Mouse (Mus musculus) liver, embryonic 13.5 days (tissue): ENCODE data around the gene Ccdc83. TPM values are rescaled to one million over a fixed set of nuclear protein-coding genes. Genes with fewer than 3 reads are reported as not detected.
A peak's percentile ranks its signal among the peaks of the same experiment; 100 is the strongest.

Experiments used
- ATAC-seq: fragments of 200-750 bp; cut with Nextera tagmentation; 2 replicates; pipeline ENCODE4 v1.8.0; 2017; ENCODE audit warnings: low read depth, mild to moderate bottlenecking, moderate number of reproducible peaks, moderate library complexity
- DNase-seq: peaks from one replicate; pipeline ENCODE4 v3.0.0; 2022
- H3K27ac ChIP-seq: fragments of 300-500 bp; sonication (generic); 2 replicates; pipeline ENCODE4 v1.5.1; 2015; ENCODE audit warnings: moderate library complexity, mild to moderate bottlenecking, inconsistent platforms
- H3K27me3 ChIP-seq: fragments of 300-500 bp; sonication (generic); 2 replicates; pipeline ENCODE4 v1.6.1; 2015; ENCODE audit warnings: mild to moderate bottlenecking, inconsistent platforms
- H3K36me3 ChIP-seq: fragments of 300-500 bp; sonication (generic); 2 replicates; pipeline ENCODE4 v1.6.1; 2015; ENCODE audit warnings: mild to moderate bottlenecking, inconsistent platforms
- H3K4me1 ChIP-seq: fragments of 300-500 bp; sonication (generic); replicated peaks from 2 replicates; pipeline ENCODE4 v1.6.1; 2015; ENCODE audit warnings: inconsistent platforms
- H3K4me2 ChIP-seq: fragments of 300-500 bp; sonication (generic); 2 replicates; pipeline ENCODE4 v1.6.1; 2015; ENCODE audit warnings: inconsistent platforms, mild to moderate bottlenecking, moderate library complexity
- H3K4me3 ChIP-seq: fragments of 300-500 bp; sonication (generic); replicated peaks from 2 replicates; pipeline ENCODE4 v1.5.1; 2015; ENCODE audit warnings: mild to moderate bottlenecking, inconsistent platforms
- H3K9ac ChIP-seq: fragments of 300-500 bp; sonication (generic); 2 replicates; pipeline ENCODE4 v1.6.1; 2015; ENCODE audit warnings: mild to moderate bottlenecking, inconsistent platforms
- H3K9me3 ChIP-seq: fragments of 300-500 bp; sonication (generic); replicated peaks from 2 replicates; pipeline ENCODE4 v1.6.1; 2016; ENCODE audit warnings: inconsistent platforms
- WGBS: fragments of 180-500 bp; shearing (Covaris S2); methylation state at CpG from one replicate; pipeline ENCODE4 v1.1.7; 2015; ENCODE audit not compliant: insufficient replicate concordance; 5-methylcytosine and 5-hydroxymethylcytosine counted together
- polyA plus RNA-seq: library from polyadenylated mRNA; unstranded; fragments of >200 nt; fragmentation: Nextera tagmentation; extraction: Ambion mirVana; gene quantifications from 2 replicates; pipeline ENCODE4 v1.2.1, GENCODE M21; 2015

Ccdc83 gene
- polyA plus RNA-seq, 1 experiment from 2014 or later, result not detected

GRCm38 (mm10) chr7:90210947-90211346, 54.6 kb downstream of the Ccdc83 start:
- Histone ChIP-seq H3K4me2 (no peak overlapping the region), H3K9ac (no peak overlapping the region), H3K4me1 (peaks cover 10% of the 10 kb centered on the region), H3K27me3 (no peaks in the 10 kb centered on the region), H3K27ac (0 out of 2 replicates have a peak overlapping the region, but pooled peaks have one; percentile 4), H3K36me3 (peaks cover 37% of the 10 kb centered on the region), H3K9me3 (no peaks in the 10 kb centered on the region), H3K4me3 (no peak overlapping the region)
- ATAC-seq, result peak; percentile 55
- DNase-seq, result no peak

- H3K9me3 ChIP-seq, result no peaks in the 10 kb centered on the region
- H3K4me2 ChIP-seq, result no peak overlapping the region
- 90% methylated on average over 2 of the region's 2 CpGs for WGBS
- H3K36me3 ChIP-seq, result peaks cover 43% of the 10 kb centered on the region
- ATAC-seq (peak; percentile 37), DNase-seq (no peak)
- no peak overlapping the region for H3K4me3 ChIP-seq
- peaks cover 16% of the 10 kb centered on the region for H3K4me1 ChIP-seq
- H3K27me3 ChIP-seq, result no peaks in the 10 kb centered on the region
- no peak overlapping the region for H3K9ac ChIP-seq
- H3K27ac ChIP-seq, result no peak overlapping the region
Observed at GRCm38 (mm10) chr7:90210116-90210515, 55.5 kb downstream of the Ccdc83 start.

- no peaks in the 10 kb centered on the region for H3K27me3 ChIP-seq
- WGBS, result 45% methylated on average over 2 of the region's 2 CpGs
- ATAC-seq, result peak; percentile 63
- no peaks in the 10 kb centered on the region for H3K9me3 ChIP-seq
- H3K36me3 ChIP-seq, result peaks cover 85% of the 10 kb centered on the region
- DNase-seq, result no peak
- H3K4me3 ChIP-seq, result no peak overlapping the region
- H3K4me2 ChIP-seq, result no peak overlapping the region
- no peak overlapping the region for H3K27ac ChIP-seq
- H3K4me1 ChIP-seq, result peaks cover 19% of the 10 kb centered on the region
- H3K9ac ChIP-seq, result no peak overlapping the region
Observed at GRCm38 (mm10) chr7:90203914-90204313, 61.7 kb downstream of the Ccdc83 start.

DNA sequence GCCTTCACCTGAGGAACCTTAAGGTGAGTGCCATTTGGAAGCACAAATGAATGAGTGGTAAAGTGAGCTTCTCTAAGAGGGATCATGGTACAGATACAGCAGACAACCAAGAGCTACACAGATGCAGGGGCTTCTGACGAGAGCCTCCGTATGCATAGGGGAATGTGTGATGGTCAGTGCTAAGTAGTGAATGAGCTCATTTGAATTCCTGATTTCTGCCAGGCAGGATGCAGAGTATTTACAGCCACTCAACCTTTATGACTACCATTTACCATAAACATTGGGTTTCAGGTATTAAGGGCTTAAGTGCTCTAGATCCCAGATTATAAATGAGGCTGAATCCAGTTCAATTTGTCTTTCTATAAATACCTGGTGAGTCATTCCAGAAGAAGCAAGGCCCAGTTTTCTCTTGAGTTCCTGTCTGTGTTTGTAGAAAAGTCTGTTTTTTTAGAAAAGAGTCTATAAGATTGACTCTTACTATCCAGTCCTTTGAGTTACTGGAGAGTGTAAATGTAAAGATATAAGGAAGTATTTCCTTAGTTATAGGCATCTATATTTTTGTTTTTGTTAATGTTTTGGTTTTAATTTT, 63.6 kb downstream of the Ccdc83 start:
- no peak for DNase-seq
- ATAC-seq, result no peak
- Histone ChIP-seq H3K27me3 (no peaks in the 10 kb centered on the region), H3K36me3 (peaks cover 83% of the 10 kb centered on the region), H3K4me2 (no peak overlapping the region), H3K4me3 (no peak overlapping the region), H3K4me1 (peaks cover 19% of the 10 kb centered on the region), H3K9ac (no peak overlapping the region), H3K9me3 (no peaks in the 10 kb centered on the region), H3K27ac (no peak overlapping the region)
- 87% methylated on average over 2 of the region's 2 CpGs for WGBS

- H3K4me2 ChIP-seq, result no peak overlapping the region
- H3K4me3 ChIP-seq, result no peak overlapping the region
- ATAC-seq, result no peak
- no peaks in the 10 kb centered on the region for H3K27me3 ChIP-seq
- no peak overlapping the region for H3K9ac ChIP-seq
- H3K36me3 ChIP-seq, result peaks cover 83% of the 10 kb centered on the region
- DNase-seq, result no peak
- WGBS, result 92% methylated on average over 5 of the region's 5 CpGs
- H3K27ac ChIP-seq, result no peak overlapping the region
- H3K4me1 ChIP-seq, result peaks cover 10% of the 10 kb centered on the region
- H3K9me3 ChIP-seq, result no peaks in the 10 kb centered on the region
Observed at GRCm38 (mm10) chr7:90200251-90200650, 65.3 kb downstream of the Ccdc83 start.

GRCm38 (mm10) chr7:90180635-90181034, 84.9 kb downstream of the Ccdc83 start:
- Histone ChIP-seq H3K36me3 (peaks cover 69% of the 10 kb centered on the region), H3K27ac (no peak overlapping the region), H3K27me3 (no peaks in the 10 kb centered on the region), H3K4me2 (no peak overlapping the region), H3K9ac (no peak overlapping the region), H3K9me3 (no peaks in the 10 kb centered on the region), H3K4me3 (no peak overlapping the region), H3K4me1 (no peaks in the 10 kb centered on the region)
- 0 out of 2 replicates have a peak, but pooled peaks have one; percentile 30 for ATAC-seq
- WGBS, result 94% methylated on average over 1 of the region's 1 CpGs
- DNase-seq, result no peak

- Histone ChIP-seq H3K4me2 (no peak overlapping the region), H3K27me3 (no peaks in the 10 kb centered on the region), H3K9ac (no peak overlapping the region), H3K27ac (no peak overlapping the region), H3K36me3 (peaks cover 66% of the 10 kb centered on the region), H3K4me3 (no peak overlapping the region), H3K4me1 (no peaks in the 10 kb centered on the region), H3K9me3 (no peaks in the 10 kb centered on the region)
- ATAC-seq (no peak), DNase-seq (no peak)
- 93% methylated on average over 2 of the region's 2 CpGs for WGBS
Observed at GRCm38 (mm10) chr7:90175576-90175975, 90.0 kb downstream of the Ccdc83 start.

Other genes with a start within 250 kb of the Ccdc83 start
- 51.1 and 58.4 TPM in 2 replicates for gene Picalm, start 135.6 kb downstream of the Ccdc83 start, polyA plus RNA-seq
- 0.77 and 0.93 TPM in 2 replicates for gene Sytl2, start 36.5 kb upstream of the Ccdc83 start, polyA plus RNA-seq
- gene Ccdc89, start 160.8 kb upstream of the Ccdc83 start, polyA plus RNA-seq, result 0.15 and 0.30 TPM in 2 replicates
- 13.7 and 13.8 TPM in 2 replicates for gene Crebzf, start 177.0 kb upstream of the Ccdc83 start, polyA plus RNA-seq
- 62.5 and 65.8 TPM in 2 replicates for gene Tmem126a, start 191.5 kb upstream of the Ccdc83 start, polyA plus RNA-seq
- gene Tmem126b, start 210.2 kb upstream of the Ccdc83 start, polyA plus RNA-seq, result 12.4 and 14.5 TPM in 2 replicates
- gene Dlg2, start 210.9 kb upstream of the Ccdc83 start, polyA plus RNA-seq, result 0.52 and 0.65 TPM in 2 replicates